Mouse (Mus musculus) midbrain, embryonic 10.5 days (tissue): ENCODE data around the gene Fxyd2. TPM values are rescaled to one million over a fixed set of nuclear protein-coding genes. Genes with fewer than 3 reads are reported as not detected.

Experiments used
- DNase-seq: peaks from one replicate; pipeline ENCODE4 v3.0.0-alpha.2; 2017; ENCODE audit warnings: low spot score
- H3K27ac ChIP-seq: fragments of 300-500 bp; sonication (generic); replicated peaks from 2 replicates; pipeline ENCODE4 v1.5.1; 2016; ENCODE audit warnings: mild to moderate bottlenecking
- H3K27me3 ChIP-seq: fragments of 300-500 bp; sonication (generic); 2 replicates; pipeline ENCODE4 v1.6.1; 2016; ENCODE audit warnings: low read depth, mild to moderate bottlenecking; ENCODE audit not compliant: poor library complexity, severe bottlenecking
- H3K36me3 ChIP-seq: fragments of 300-500 bp; sonication (generic); 2 replicates; pipeline ENCODE4 v1.6.1; 2016; ENCODE audit warnings: mild to moderate bottlenecking, moderate library complexity
- H3K4me1 ChIP-seq: fragments of 300-500 bp; sonication (generic); 2 replicates; pipeline ENCODE4 v1.6.1; 2016
- H3K4me3 ChIP-seq: fragments of 300-500 bp; sonication (generic); 2 replicates; pipeline ENCODE4 v1.5.1; 2016; ENCODE audit warnings: mild to moderate bottlenecking, moderate library complexity
- H3K9me3 ChIP-seq: fragments of 300-500 bp; sonication (generic); replicated peaks from 2 replicates; pipeline ENCODE4 v1.6.1; 2016; ENCODE audit warnings: mild to moderate bottlenecking
- whole genome bisulfite sequencing: fragments of 180-500 bp; shearing (Covaris S2); methylation state at CpG from one replicate; pipeline ENCODE4 v1.1.7; 2016; 5-methylcytosine and 5-hydroxymethylcytosine counted together
- polyA plus RNA-seq: library from polyadenylated mRNA; unstranded; fragments of >200 nt; fragmentation: Nextera tagmentation; extraction: Ambion mirVana; gene quantifications from 2 replicates; pipeline ENCODE4 v1.2.1, GENCODE M21; 2016

Fxyd2 gene
- polyA plus RNA-seq, 1 experiment from 2014 or later = 0.83 TPM

GRCm38 (mm10) chr9:45434171-45434570 lies 34.7 kb downstream of the Fxyd2 start:
- WGBS = 76% methylated on average over 2 of the region's 2 CpGs
- peaks cover 59% of the 10 kb centered on the region for H3K27me3 ChIP-seq
- no peak for DNase-seq

GRCm38 (mm10) chr9:45439025-45439424 lies 39.6 kb downstream of the Fxyd2 start:
- Histone ChIP-seq H3K27me3 (peaks cover 14% of the 10 kb centered on the region; the same call in 1 of the 2 replicates), H3K4me1 (peaks cover 9% of the 10 kb centered on the region), H3K9me3 (no peaks in the 10 kb centered on the region), H3K4me3 (no peak overlapping the region), H3K36me3 (no peaks in the 10 kb centered on the region), H3K27ac (no peak overlapping the region)
- WGBS = 82% methylated on average over 4 of the region's 4 CpGs
- DNase-seq = no peak

More at GRCm38 (mm10) chr9:45434171-45434570, 34.7 kb downstream of the Fxyd2 start:
- Histone ChIP-seq H3K4me1 (peaks cover 25% of the 10 kb centered on the region), H3K9me3 (no peaks in the 10 kb centered on the region), H3K4me3 (no peak overlapping the region), H3K36me3 (no peaks in the 10 kb centered on the region), H3K27ac (no peak overlapping the region)

- Histone ChIP-seq H3K9me3 (no peaks in the 10 kb centered on the region), H3K27me3 (peaks cover 9% of the 10 kb centered on the region; the same call in 1 of the 2 replicates), H3K27ac (no peak overlapping the region), H3K36me3 (no peaks in the 10 kb centered on the region), H3K4me1 (peaks cover 9% of the 10 kb centered on the region), H3K4me3 (no peak overlapping the region)
- DNase-seq = no peak
- 87% methylated on average over 16 of the region's 16 CpGs for whole genome bisulfite sequencing
Measured at GRCm38 (mm10) chr9:45440083-45440784, 40.8 kb downstream of the Fxyd2 start.

- 84% methylated on average over 5 of the region's 5 CpGs for WGBS
- no peak for DNase-seq
- H3K4me1 ChIP-seq = peaks cover 9% of the 10 kb centered on the region
- H3K27ac ChIP-seq = no peak overlapping the region
- no peak overlapping the region for H3K4me3 ChIP-seq
- no peaks in the 10 kb centered on the region for H3K9me3 ChIP-seq
- no peaks in the 10 kb centered on the region for H3K36me3 ChIP-seq
- H3K27me3 ChIP-seq = peaks cover 29% of the 10 kb centered on the region
Measured at GRCm38 (mm10) chr9:45444251-45444798, 44.9 kb downstream of the Fxyd2 start.

- H3K4me3 ChIP-seq = no peak overlapping the region
- H3K27me3 ChIP-seq = peaks cover 30% of the 10 kb centered on the region
- H3K4me1 ChIP-seq = peaks cover 3% of the 10 kb centered on the region; the same call in 1 of the 2 replicates
- no peak for DNase-seq
- H3K9me3 ChIP-seq = no peaks in the 10 kb centered on the region
- H3K36me3 ChIP-seq = no peaks in the 10 kb centered on the region
- 80% methylated on average over 4 of the region's 4 CpGs for WGBS
- H3K27ac ChIP-seq = no peak overlapping the region
Measured at GRCm38 (mm10) chr9:45449658-45450057, 50.2 kb downstream of the Fxyd2 start.

- H3K36me3 ChIP-seq = no peaks in the 10 kb centered on the region
- H3K4me1 ChIP-seq = peaks cover 7% of the 10 kb centered on the region; the same call in 1 of the 2 replicates
- H3K4me3 ChIP-seq = no peak overlapping the region
- no peaks in the 10 kb centered on the region for H3K9me3 ChIP-seq
- H3K27me3 ChIP-seq = peaks cover 30% of the 10 kb centered on the region
- 91% methylated on average over 4 of the region's 4 CpGs for WGBS
- no peak for DNase-seq
- H3K27ac ChIP-seq = no peak overlapping the region
Measured at GRCm38 (mm10) chr9:45451346-45451745, 51.9 kb downstream of the Fxyd2 start.

- 85% methylated on average over 10 of the region's 10 CpGs for WGBS
- Histone ChIP-seq H3K36me3 (no peaks in the 10 kb centered on the region), H3K4me3 (no peak overlapping the region), H3K27ac (no peak overlapping the region), H3K27me3 (0 out of 2 replicates have a peak, but pooled peaks cover 4% of the 10 kb centered on the region), H3K4me1 (peaks cover 13% of the 10 kb centered on the region), H3K9me3 (no peaks in the 10 kb centered on the region)
- no peak for DNase-seq
Measured at GRCm38 (mm10) chr9:45454032-45454431, 54.6 kb downstream of the Fxyd2 start.

- H3K4me1 ChIP-seq = peaks cover 13% of the 10 kb centered on the region
- no peaks in the 10 kb centered on the region for H3K9me3 ChIP-seq
- WGBS = 73% methylated on average over 8 of the region's 8 CpGs
- no peak for DNase-seq
- no peak overlapping the region for H3K27ac ChIP-seq
- H3K27me3 ChIP-seq = no peaks in the 10 kb centered on the region
- no peaks in the 10 kb centered on the region for H3K36me3 ChIP-seq
- no peak overlapping the region for H3K4me3 ChIP-seq
Measured at GRCm38 (mm10) chr9:45454889-45455610, 55.6 kb downstream of the Fxyd2 start.

- 63% methylated on average over 7 of the region's 7 CpGs for WGBS
- H3K4me1 ChIP-seq = peaks cover 13% of the 10 kb centered on the region
Measured at GRCm38 (mm10) chr9:45457200-45457599, 57.7 kb downstream of the Fxyd2 start.

GRCm38 (mm10) chr9:45458363-45458762 lies 58.9 kb downstream of the Fxyd2 start:
- no peak overlapping the region for H3K27ac ChIP-seq
- no peaks in the 10 kb centered on the region for H3K27me3 ChIP-seq
- no peaks in the 10 kb centered on the region for H3K9me3 ChIP-seq
- H3K4me1 ChIP-seq = peaks cover 13% of the 10 kb centered on the region
- WGBS = 61% methylated on average over 14 of the region's 14 CpGs
- no peak for DNase-seq
- no peaks in the 10 kb centered on the region for H3K36me3 ChIP-seq
- no peak overlapping the region for H3K4me3 ChIP-seq

More at GRCm38 (mm10) chr9:45457200-45457599, 57.7 kb downstream of the Fxyd2 start:
- Histone ChIP-seq H3K9me3 (no peaks in the 10 kb centered on the region), H3K27ac (no peak overlapping the region), H3K27me3 (no peaks in the 10 kb centered on the region), H3K36me3 (no peaks in the 10 kb centered on the region), H3K4me3 (no peak overlapping the region)
- DNase-seq = no peak
